Mouse (Mus musculus): ENCODE measurements around the gene Ano8.

GRCm38 (mm10) chr8:71483932-71484331, 1.8 kb downstream of the Ano8 start:
- TF ChIP-seq CTCF (IDR thresholded peaks at IDR 0.05; ENCODE audit: low read depth, low read length), result no peak
- TF ChIP-seq POLR2A (IDR thresholded peaks at IDR 0.05; ENCODE audit: insufficient read depth, low read length), result no peak
- TF ChIP-seq EP300 (IDR thresholded peaks at IDR 0.05; ENCODE audit: insufficient read depth, low read depth, low read length), result no peak; the same call in 1 of the 2 replicates
